Mouse (Mus musculus) liver, embryonic 14.5 days (tissue): Measurements from ENCODE around the gene Lcn2. TPM values are rescaled to one million over a fixed set of nuclear protein-coding genes. Genes with fewer than 3 reads are reported as not detected.

ENCODE experiments used
- ATAC-seq: fragments of 200-750 bp; cut with Nextera tagmentation; 2 replicates; pipeline ENCODE4 v1.8.0; 2017; ENCODE audit warnings: moderate number of reproducible peaks, mild to moderate bottlenecking, moderate library complexity; ENCODE audit not compliant: insufficient read depth
- DNase-seq, 3 experiments: peaks; one replicate each; pipeline ENCODE4 v3.0.0-alpha.2; 2012 to 2013; ENCODE audit warnings: low read depth in 3 of 3, low spot score in 3 of 3
- H3K27ac ChIP-seq: fragments of 300-500 bp; sonication (generic); 2 replicates; pipeline ENCODE4 v1.5.1; 2014; ENCODE audit warnings: moderate library complexity, mild to moderate bottlenecking, control low read depth, inconsistent platforms
- H3K27me3 ChIP-seq: fragments of 300-500 bp; sonication (generic); 2 replicates; pipeline ENCODE4 v1.6.1; 2014; ENCODE audit warnings: mild to moderate bottlenecking, low read length, moderate library complexity; ENCODE audit not compliant: control insufficient read depth, insufficient read depth
- H3K36me3 ChIP-seq: fragments of 300-500 bp; sonication (generic); replicated peaks from 2 replicates; pipeline ENCODE4 v1.6.1; 2014; ENCODE audit warnings: low read depth; ENCODE audit not compliant: control insufficient read depth, insufficient read depth
- H3K4me1 ChIP-seq, 2 experiments: fragments of 200-500 bp in 1 of 2; fragments of 300-500 bp in 1 of 2; sonication (generic) in 1 of 2; replicated peaks; 2 replicates each; pipeline ENCODE4 v1.6.1; 2012 to 2014; ENCODE audit warnings: antibody characterized with exemption in 1 of 2, inconsistent platforms in 1 of 2, low read length in 1 of 2; ENCODE audit not compliant: control insufficient read depth in 2 of 2, insufficient read depth in 2 of 2
- H3K4me2 ChIP-seq: fragments of 300-500 bp; sonication (generic); 2 replicates; pipeline ENCODE4 v1.6.1; 2014; ENCODE audit warnings: low read depth, mild to moderate bottlenecking, control low read depth, moderate library complexity
- H3K4me3 ChIP-seq, 2 experiments: fragments of 200-500 bp in 1 of 2; fragments of 300-500 bp in 1 of 2; sonication (generic) in 1 of 2; 2 replicates each; pipeline ENCODE4 v1.5.1; 2012 to 2014; ENCODE audit warnings: low read depth in 2 of 2, low read length in 2 of 2, mild to moderate bottlenecking in 2 of 2, control low read depth in 1 of 2, inconsistent platforms in 1 of 2, moderate library complexity in 1 of 2; ENCODE audit not compliant: insufficient read depth in 1 of 2
- H3K9ac ChIP-seq: fragments of 300-500 bp; sonication (generic); replicated peaks from 2 replicates; pipeline ENCODE4 v1.6.1; 2014; ENCODE audit warnings: mild to moderate bottlenecking, control low read depth, moderate library complexity
- H3K9me3 ChIP-seq: fragments of 300-500 bp; sonication (generic); 2 replicates; pipeline ENCODE4 v1.6.1; 2016; ENCODE audit warnings: low read length, mixed read lengths; ENCODE audit not compliant: control insufficient read depth
- CTCF ChIP-seq: IDR thresholded peaks from 2 replicates; pipeline ENCODE4 v1.5.1; 2016; ENCODE audit warnings: antibody characterized with exemption, low read depth, control low read depth
- EP300 ChIP-seq: IDR thresholded peaks from 2 replicates; pipeline ENCODE4 v1.6.1; 2016; ENCODE audit warnings: antibody characterized with exemption, low read depth
- WGBS: fragments of 180-500 bp; shearing (Covaris S2); extraction: QIAGEN DNeasy Blood & Tissue Kit; methylation state at CpG from one replicate; pipeline ENCODE4 v1.1.7; 2014; ENCODE audit not compliant: insufficient replicate concordance; 5-methylcytosine and 5-hydroxymethylcytosine counted together
- polyA plus RNA-seq, 2 experiments: library from polyadenylated mRNA; depleted of rRNA in 1 of 2; stranded (reverse) in 1 of 2; unstranded in 1 of 2; fragments of >200 nt; fragmentation: Nextera tagmentation in 1 of 2; extraction: Ambion mirVana in 1 of 2; gene quantifications; 2 replicates each; pipeline versions ENCODE4 v1.2.1 to v1.2.3; 2012 to 2014

The Lcn2 gene
- polyA plus RNA-seq, 2 experiments = 29.8 to 65.1 TPM

DNA sequence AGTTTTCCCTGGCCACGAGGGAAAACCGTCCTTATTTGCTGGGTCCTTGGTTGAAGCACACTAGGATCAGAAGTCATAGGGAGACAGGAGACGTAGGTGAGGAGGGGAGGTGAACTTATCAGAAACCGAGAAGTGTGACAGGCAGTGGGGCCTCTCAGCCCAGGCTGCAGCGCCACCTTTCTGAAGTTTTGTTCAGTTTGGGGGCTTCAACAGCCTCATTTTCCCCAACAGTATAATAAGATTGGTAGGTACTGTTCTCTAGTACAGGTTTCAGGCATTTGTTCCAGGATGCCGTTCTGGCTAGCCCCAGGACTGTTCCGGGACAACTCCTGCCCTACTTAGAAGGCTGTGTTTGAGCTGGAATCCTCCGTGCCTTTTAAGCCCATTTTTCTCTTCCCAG, 6.9 kb upstream of the Lcn2 start:
- Histone ChIP-seq H3K27ac (peak overlapping the region; percentile 65), H3K4me1 (peaks cover 5 to 10% of the 10 kb centered on the region in 2 experiments), H3K9ac (peak overlapping the region; percentile 69), H3K9me3 (no peaks in the 10 kb centered on the region), H3K4me2 (peak overlapping the region; percentile 98), H3K27me3 (no peaks in the 10 kb centered on the region), H3K4me3 (peak overlapping the region; percentile 74 to 83), H3K36me3 (no peaks in the 10 kb centered on the region)
- DNase-seq (peak in 1 of 3 experiments; percentile 52), ATAC-seq (peak; percentile 31; the same call in 1 of the 2 replicates)
- TF ChIP-seq CTCF = peak; percentile 74
- no peak for TF ChIP-seq EP300
- 1% methylated on average over 8 of the region's 8 CpGs for WGBS

GRCm38 (mm10) chr2:32392063-32392462, 4.0 kb upstream of the Lcn2 start:
- DNase-seq (no peak), ATAC-seq (no peak)
- WGBS = 70% methylated on average over 5 of the region's 5 CpGs
- no peak overlapping the region for H3K27ac ChIP-seq
- no peaks in the 10 kb centered on the region for H3K27me3 ChIP-seq
- no peak overlapping the region for H3K4me2 ChIP-seq
- no peak for TF ChIP-seq EP300
- no peak for TF ChIP-seq CTCF
- no peaks in the 10 kb centered on the region for H3K36me3 ChIP-seq
- no peaks in the 10 kb centered on the region for H3K9me3 ChIP-seq
- H3K9ac ChIP-seq = no peak overlapping the region
- H3K4me3 ChIP-seq = no peak overlapping the region
- H3K4me1 ChIP-seq = peaks cover 5 to 9% of the 10 kb centered on the region in 2 experiments

DNA sequence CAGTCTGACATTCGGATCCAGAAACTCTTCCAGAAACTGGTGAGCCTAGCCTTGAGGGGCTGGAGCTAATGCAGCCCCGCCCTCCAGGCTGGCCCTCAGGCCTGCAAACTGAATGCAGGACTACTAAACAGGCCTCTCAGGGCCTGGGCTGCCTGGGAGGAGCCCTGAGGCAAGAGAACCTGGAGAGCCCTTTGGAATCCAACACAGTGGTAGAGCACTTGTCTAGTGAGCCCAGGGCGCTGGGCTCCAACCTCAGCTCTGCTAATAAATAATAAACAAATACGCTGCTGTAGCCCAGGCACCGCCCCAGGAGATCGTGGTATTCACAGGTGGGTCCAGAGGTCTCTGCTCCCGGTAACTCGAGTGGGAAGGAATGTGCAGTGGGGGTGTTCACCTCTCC, 2.8 kb upstream of the Lcn2 start:
- DNase-seq = no peak
- no peaks in the 10 kb centered on the region for H3K27me3 ChIP-seq
- H3K9ac ChIP-seq = no peak overlapping the region

DNA sequence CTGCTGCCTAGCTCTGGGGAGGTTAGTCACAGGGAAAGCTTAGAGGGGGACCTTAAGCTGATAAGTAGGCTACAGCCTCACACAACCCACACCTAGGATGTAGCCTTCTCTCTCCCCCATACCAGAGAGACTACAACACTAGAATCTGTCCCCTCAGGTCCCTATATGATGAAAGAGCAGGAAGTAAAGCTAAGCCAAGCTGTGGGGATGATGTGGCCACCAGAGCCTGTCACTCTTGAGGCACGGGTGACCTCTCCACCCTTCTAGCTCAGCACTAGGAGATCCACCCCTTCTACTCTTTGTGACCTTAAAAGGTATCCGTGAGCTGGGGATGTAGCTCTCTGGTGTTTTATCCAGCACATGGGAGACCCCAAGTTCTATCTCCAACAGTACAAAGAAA, 1.1 kb upstream of the Lcn2 start:
- H3K4me2 ChIP-seq = no peak overlapping the region
- H3K4me3 ChIP-seq = no peak overlapping the region
- H3K27ac ChIP-seq = no peak overlapping the region
- H3K9ac ChIP-seq = no peak overlapping the region
- H3K36me3 ChIP-seq = no peaks in the 10 kb centered on the region
- H3K27me3 ChIP-seq = no peaks in the 10 kb centered on the region
- H3K9me3 ChIP-seq = no peaks in the 10 kb centered on the region
- TF ChIP-seq CTCF (no peak), EP300 (no peak)
- no peaks in the 10 kb centered on the region; a peak in 1 of 4 replicates for H3K4me1 ChIP-seq
- WGBS = 42% methylated on average over 2 of the region's 2 CpGs
- DNase-seq = no peak
- no peak for ATAC-seq

More for the DNA sequence above, 2.8 kb upstream of the Lcn2 start:
- Histone ChIP-seq H3K36me3 (no peaks in the 10 kb centered on the region), H3K4me2 (no peak overlapping the region), H3K4me3 (no peak overlapping the region), H3K4me1 (peaks cover 5% of the 10 kb centered on the region in 2 experiments), H3K27ac (no peak overlapping the region), H3K9me3 (no peaks in the 10 kb centered on the region)
- TF ChIP-seq CTCF = no peak
- TF ChIP-seq EP300 = no peak
- WGBS = 75% methylated on average over 8 of the region's 8 CpGs
- no peak for ATAC-seq

GRCm38 (mm10) chr2:32382689-32383088, 5.4 kb downstream of the Lcn2 start:
- H3K4me1 ChIP-seq = peaks cover 3 to 12% of the 10 kb centered on the region in 2 experiments; a peak in 3 of 4 replicates
- DNase-seq (no peak), ATAC-seq (no peak)
- TF ChIP-seq CTCF (no peak), EP300 (no peak)
- H3K27ac ChIP-seq = no peak overlapping the region
- no peaks in the 10 kb centered on the region for H3K9me3 ChIP-seq
- H3K4me2 ChIP-seq = no peak overlapping the region
- WGBS = 75% methylated on average over 2 of the region's 2 CpGs
- no peak overlapping the region for H3K4me3 ChIP-seq
- peaks cover 5% of the 10 kb centered on the region for H3K36me3 ChIP-seq
- H3K27me3 ChIP-seq = no peaks in the 10 kb centered on the region
- H3K9ac ChIP-seq = no peak overlapping the region
